Mouse (Mus musculus) testis, postnatal 10 days (tissue): ENCODE results near the gene Rhbdd1.

ENCODE experiments used
- DNase-seq: peaks from one replicate; pipeline ENCODE4 v3.0.0; 2021; ENCODE audit warnings: low spot score

Gene Rhbdd1

GRCm38 (mm10) chr1:82364468-82364867 is 48.2 kb downstream of the Rhbdd1 start:
- no peak for DNase-seq

- DNase-seq: no peak
Measured at GRCm38 (mm10) chr1:82371636-82372428, 55.6 kb downstream of the Rhbdd1 start.

- no peak for DNase-seq
Measured at GRCm38 (mm10) chr1:82373924-82374323, 57.7 kb downstream of the Rhbdd1 start.

GRCm38 (mm10) chr1:82374831-82375358 is 58.6 kb downstream of the Rhbdd1 start:
- no peak for DNase-seq

- DNase-seq: no peak
Measured at GRCm38 (mm10) chr1:82375452-82375851, 59.2 kb downstream of the Rhbdd1 start.

- DNase-seq: no peak
Measured at GRCm38 (mm10) chr1:82381946-82382345, 65.7 kb downstream of the Rhbdd1 start.

GRCm38 (mm10) chr1:82384106-82384505 is 67.9 kb downstream of the Rhbdd1 start:
- DNase-seq: no peak

GRCm38 (mm10) chr1:82385054-82385453 is 68.8 kb downstream of the Rhbdd1 start:
- no peak for DNase-seq

GRCm38 (mm10) chr1:82385827-82386230 is 69.6 kb downstream of the Rhbdd1 start:
- DNase-seq: no peak

- no peak for DNase-seq
Measured at GRCm38 (mm10) chr1:82386814-82387771, 70.8 kb downstream of the Rhbdd1 start.

GRCm38 (mm10) chr1:82389371-82389770 is 73.1 kb downstream of the Rhbdd1 start:
- no peak for DNase-seq

- no peak for DNase-seq
Measured at GRCm38 (mm10) chr1:82395371-82395770, 79.1 kb downstream of the Rhbdd1 start.

GRCm38 (mm10) chr1:82407786-82408185 is 91.5 kb downstream of the Rhbdd1 start:
- no peak for DNase-seq

GRCm38 (mm10) chr1:82409271-82409670 is 93.0 kb downstream of the Rhbdd1 start:
- no peak for DNase-seq

- DNase-seq: no peak
Measured at GRCm38 (mm10) chr1:82410548-82410947, 94.3 kb downstream of the Rhbdd1 start.

- DNase-seq: no peak
Measured at GRCm38 (mm10) chr1:82411521-82411920, 95.3 kb downstream of the Rhbdd1 start.

- DNase-seq: no peak
Measured at GRCm38 (mm10) chr1:82412085-82412484, 95.8 kb downstream of the Rhbdd1 start.

GRCm38 (mm10) chr1:82414434-82415045 is 98.3 kb downstream of the Rhbdd1 start:
- DNase-seq: no peak

- no peak for DNase-seq
Measured at GRCm38 (mm10) chr1:82415641-82416040, 99.4 kb downstream of the Rhbdd1 start.

GRCm38 (mm10) chr1:82427729-82428128 is 111.5 kb downstream of the Rhbdd1 start:
- no peak for DNase-seq

- DNase-seq: no peak
Measured at GRCm38 (mm10) chr1:82429061-82429460, 112.8 kb downstream of the Rhbdd1 start.
